Mouse (Mus musculus): ENCODE measurements around the gene Casp1.

Gene Casp1

DNA sequence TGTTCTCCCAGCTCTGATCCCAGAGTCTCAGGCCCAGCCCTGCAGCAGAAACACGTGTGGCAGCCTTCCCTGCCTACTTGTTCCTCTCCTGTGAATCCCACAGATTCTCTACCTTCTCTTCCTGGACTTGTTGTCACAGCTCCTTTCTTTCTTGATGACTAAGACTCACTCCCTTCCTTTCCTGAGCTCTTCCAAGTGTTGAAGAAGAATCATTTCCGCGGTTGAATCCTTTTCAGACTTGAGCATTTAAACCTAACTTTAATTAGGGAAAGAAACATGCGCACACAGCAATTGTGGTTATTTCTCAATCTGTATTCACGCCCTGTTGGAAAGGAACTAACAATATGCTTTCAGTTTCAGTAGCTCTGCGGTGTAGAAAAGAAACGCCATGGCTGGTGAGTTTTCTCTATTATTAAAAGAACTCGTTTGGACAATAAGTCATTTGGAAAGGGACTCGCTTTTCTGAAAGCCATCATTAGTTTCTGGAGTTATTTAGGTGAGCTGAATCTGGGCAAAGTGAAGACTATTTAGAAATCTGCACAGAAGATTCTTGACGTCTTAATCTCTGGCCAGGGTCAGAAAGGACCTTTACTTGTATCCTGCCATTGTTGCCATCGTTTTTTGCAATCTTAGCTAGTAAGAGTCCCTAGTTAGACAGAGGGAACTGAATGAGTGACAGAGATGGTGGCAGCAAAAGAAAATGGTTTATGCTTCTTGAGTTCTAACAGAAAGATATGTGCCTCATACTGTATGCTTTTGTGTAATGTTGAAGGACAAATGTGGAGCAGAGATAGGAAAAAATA is at the start of gene Casp1:
Gene Casp1 (plus strand): TSS at position 189 of the 803 bp plus-strand sequence.
- DNase-seq, result peak; percentile 88

DNA sequence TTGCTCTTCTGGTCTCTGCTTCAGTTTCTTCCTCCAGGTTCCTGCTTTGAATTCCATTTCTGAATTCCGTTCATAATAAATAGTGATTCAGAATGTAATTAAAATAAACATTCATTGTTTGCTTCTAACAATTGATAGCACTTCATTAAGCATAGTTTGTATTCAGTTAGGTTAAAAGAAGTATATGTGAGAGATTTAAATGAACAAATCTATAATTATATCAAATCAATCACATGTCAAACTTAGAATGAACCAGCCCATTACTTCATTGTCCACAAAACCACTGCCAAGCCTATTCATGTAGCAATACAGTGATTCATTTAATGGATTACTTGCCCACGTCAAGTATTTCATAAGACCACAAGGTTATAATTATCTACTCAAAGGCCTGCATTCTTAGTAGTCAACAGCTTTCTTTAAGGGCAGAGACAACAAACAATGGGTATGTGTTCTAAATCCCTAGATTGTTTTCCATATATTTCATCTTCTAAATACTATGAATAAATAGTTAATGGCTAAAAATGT is 34.3 kb upstream of the Casp1 start:
- no peak for DNase-seq

DNA sequence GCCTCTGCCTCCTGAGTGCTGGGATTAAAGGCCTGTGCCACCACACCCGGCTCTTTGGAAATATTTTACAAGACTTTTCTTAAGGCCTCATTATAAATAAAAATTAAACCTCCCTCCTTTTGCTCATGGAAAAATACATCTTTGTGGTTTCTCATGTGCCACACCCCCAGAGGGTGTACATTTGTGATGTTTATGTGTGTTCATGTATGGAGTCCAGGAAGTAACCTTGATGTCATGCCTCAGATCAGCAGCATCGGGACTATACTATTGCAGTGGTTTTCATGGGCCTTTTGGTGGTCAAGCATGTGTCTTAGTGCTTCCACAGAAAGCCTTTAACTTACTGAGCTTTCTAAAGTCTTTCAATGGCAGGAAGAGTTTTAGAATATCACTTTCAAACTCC is 28.0 kb upstream of the Casp1 start:
- no peak for DNase-seq

DNA sequence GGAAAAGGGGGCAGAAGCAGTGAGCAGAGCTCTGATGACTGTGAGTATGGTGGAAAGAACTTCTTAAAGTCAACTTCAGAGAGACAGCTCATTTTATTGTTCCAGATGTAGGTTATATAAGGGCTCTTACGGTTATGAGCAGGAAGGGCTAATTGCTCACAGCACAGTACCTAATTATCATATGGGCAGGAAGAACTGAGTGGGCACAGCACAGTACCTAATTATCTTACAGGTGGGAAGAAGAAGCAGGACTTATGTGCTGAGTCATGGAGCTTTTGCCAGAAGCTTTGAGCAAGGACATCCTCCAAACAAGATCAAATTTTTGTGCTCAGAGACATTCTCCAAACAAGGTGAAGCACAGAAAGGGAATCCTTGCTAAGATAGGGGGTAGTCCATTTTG is 27.4 kb upstream of the Casp1 start:
- peak; percentile 27 for DNase-seq

DNA sequence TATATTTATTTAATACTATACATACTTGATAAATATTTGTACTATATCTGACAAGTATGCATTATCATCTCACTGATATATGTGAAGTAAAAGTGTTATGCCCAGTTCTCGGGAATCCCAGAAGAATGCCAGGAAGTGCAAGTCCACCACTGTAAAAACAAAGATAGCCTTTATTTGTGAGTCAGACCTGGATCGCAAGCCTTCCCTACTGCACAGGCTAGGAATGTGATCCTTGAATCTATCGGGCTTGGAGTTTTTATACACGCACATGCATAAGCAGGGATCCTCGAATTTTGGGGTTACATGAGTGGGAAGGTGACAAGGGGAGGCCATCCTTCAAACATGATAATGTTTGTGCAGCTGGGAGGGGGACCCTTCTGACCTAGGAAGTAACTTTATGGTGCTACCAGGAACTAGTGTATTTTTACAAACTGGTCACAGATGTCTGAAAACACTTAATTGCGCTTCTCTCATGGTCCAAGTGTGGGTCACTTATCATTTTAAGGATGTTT is 26.9 kb upstream of the Casp1 start:
- peak; percentile 81 for DNase-seq

DNA sequence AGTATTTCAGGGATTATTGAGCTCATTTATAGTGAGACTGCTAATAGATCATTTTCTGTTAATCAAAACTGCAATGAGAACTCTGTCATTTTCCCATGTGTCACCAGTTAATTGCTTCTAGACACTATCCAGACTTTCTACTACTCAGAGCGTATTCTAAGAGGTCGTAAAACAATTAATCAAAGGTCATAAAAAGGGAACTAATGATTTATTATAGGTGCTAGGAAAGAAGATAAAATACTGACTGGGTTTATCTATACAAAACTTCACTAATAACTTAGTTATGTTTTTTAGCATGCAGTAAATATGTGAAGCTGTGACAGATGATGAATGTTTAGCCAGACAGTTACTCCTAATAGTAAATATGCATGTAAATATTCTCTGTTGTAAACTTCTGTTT is 12.2 kb upstream of the Casp1 start:
- DNase-seq, result no peak

DNA sequence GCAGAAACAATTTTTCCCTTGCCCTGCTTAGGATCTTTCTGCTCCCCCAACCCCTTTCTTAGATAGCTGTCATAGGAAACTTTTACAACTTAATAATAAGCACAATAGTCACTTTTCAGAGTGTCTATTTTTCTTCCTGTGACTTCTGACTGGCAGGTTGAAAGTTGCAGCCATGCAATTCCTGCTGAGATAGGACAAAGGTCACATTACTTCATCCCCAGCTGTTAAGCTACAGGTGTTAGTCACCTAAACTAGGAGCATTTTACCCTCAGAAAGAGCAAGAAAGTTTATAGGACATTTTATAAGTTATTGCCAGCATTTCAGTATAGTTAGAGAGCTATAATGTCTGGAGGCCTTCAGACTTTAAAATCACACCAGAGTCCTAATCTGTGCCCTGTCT is 11.7 kb upstream of the Casp1 start:
- DNase-seq, result no peak

DNA sequence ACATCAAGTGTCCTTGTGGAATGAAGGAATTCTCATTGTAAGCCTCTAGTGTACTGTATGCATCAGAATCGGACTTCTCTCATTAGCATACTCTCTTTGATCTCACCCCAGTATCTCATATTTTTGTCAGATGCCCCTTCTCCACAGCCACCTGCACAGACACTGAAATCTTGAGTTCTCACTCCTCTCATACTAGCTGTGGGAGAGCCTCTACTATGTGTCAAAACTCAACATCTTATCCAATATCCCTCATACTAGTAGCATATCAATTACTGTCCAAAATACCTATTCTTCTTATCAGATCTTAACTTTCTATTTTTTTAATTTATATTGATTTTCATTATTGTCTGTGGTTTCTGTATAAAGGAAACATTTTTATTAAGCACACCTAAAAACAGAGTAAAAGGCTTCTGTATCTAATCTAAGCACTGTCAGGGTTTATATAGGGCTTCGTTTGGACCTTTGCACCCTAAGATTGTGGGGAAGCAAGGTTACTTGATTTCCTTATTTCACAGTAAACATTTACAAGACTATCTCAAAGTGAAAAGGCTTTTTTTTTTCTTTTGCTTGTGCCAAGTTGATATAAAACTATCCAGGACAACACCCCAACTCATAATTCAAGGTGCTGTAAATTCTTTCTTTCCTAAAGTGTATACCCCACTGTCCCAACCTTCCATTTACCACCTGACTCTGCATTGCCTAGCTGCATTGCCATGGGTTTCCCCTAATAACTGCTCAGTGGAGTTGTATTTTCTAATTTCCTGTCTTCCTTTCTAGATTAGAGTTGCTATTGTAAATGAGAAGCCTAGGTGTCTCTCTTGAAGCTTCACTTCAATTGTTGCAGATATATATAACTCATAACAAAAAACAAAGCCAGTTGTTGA is 1.7 kb upstream of the Casp1 start:
- no peak for DNase-seq

DNA sequence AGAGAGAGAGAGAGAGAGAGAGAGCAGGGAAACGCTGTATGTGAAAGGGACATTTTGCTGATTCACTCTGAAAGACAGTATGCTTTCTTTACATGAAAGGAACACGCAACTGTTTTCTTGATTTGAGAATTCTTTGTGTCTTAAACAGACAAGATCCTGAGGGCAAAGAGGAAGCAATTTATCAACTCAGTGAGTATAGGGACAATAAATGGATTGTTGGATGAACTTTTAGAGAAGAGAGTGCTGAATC is 740 bp downstream of the Casp1 start:
- no peak for DNase-seq

DNA sequence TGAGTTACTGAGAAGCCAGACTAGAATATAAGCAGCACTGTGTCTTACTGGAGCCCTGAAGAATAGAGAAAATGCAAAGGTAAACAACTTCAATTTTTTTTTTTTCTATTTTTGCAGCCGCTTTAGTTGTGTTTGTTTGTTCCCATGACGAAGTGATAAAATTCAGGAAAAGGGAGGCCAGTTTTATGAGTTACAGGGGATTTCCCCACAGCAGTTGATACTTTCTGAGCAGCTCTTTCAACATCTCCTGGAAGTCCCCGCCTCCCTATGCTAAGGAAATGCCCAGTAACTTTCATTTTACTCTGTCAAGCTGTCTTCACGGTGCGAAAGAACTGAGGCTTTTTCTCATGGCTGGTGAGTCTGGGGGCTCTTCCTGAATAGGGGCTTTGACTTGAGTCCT is 10.2 kb downstream of the Casp1 start, which contains the start of gene Casp4:
Gene Casp4 (plus strand): TSS at position 268 of the 400 bp plus-strand sequence.
- DNase-seq, result peak; percentile 96

DNA sequence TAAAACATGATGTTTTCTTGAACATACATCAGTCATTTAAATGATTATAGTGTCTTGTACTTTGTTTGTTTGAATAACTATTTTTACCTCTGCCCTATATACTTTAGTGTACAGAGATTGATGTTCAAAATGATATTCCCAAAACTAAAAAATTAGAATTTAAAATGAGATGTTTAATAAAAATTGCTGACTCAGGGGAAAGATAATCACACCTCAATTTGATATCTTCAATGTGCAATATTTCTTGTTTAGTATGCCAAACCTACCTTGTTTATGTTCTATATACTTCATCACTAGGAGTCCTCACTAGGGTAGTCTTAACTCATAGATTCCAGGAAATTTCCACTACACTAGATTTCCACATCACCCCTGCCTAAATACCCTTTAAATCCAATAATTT is 11.8 kb downstream of the Casp1 start:
- no peak for DNase-seq

DNA sequence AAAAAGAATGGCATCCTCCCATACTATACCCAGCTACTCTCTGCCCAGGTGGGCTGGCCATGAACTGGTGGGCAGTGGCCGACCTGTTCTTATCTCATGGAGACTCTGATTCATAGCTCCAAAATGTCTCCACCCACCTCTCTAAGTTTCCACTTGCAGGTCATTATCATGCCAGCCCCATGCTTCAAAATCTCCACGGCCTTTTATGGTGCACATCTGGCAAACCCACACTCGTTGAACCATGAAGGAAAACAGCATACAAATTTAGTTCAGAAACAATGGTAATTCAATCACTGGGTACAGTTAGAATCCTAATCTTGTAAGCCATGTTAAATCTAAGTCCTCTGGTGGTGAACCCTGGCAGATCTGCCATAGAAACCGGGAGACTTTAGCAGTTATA is 13.1 kb downstream of the Casp1 start:
- DNase-seq, result peak; percentile 93

DNA sequence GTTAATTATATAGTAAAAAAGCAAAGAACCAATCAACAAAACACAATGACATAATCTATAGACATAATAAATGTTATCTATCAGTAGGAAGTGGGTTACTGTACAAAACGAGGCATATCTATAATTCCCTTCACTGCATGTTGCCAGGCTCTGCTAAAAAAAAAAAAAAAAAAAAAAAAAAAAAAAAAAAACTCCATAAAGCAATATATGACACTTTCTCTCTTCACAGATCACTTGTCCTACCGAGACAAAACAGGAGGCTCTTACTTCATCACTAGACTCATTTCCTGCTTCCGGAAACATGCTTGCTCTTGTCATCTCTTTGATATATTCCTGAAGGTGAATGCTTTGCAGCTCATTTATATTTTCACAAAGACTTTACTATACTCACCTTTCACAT is 29.9 kb downstream of the Casp1 start:
- no peak for DNase-seq

DNA sequence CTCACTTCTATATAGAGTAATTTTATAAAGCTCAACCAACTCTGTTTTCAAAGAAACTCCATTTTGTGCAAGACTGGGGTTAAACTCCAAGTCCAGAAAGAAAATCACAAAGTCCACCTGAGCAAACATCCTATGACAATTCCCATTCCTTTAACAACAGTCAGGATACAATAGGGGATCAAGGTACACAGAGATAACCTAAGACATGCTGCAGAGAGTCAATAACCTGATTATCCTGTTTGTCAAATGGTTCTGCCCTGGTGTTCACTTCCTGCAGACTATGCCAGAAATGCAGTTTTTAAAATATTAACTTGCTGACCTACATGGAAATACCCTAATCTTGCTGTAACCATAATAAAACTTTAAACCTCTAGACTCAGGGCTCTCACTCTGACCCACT is 34.1 kb downstream of the Casp1 start:
- no peak for DNase-seq

DNA sequence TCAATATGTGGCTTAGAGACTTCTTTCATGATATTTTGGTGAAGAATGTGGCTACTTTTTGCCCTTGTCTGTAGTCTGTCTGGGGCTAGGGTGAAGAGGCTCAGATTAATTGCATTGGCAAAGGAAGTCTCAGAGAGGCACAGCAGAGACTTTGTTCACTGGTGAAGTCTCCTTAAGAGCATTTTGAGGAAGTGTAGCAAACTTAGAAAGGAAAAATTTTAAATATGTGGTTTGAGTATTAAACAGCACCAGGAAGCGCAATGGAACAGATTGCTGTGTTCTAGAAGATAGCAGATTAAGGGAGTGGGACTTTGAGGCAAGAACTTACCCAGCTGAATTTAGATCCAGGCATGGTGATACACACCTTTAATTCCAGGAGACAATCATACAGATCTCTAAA is 35.1 kb downstream of the Casp1 start:
- DNase-seq, result no peak

DNA sequence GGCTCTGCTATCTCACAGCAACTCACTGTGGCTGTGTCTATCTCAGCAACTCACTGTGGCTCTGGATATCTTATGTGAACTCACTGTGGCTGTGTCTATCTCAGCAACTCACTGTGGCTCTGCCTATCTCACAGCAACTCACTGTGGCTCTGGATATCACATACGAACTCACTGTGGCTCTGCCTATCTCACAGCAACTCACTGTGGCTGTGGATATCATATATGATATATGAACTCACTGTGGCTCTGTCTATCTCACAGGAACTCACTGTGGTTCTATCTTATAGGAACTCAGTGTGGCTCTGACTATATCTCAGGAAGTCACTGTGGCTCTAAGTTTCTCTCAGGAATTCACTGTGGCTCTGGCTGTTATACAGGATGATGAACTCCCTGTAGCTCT is 44.8 kb downstream of the Casp1 start:
- DNase-seq, result no peak

DNA sequence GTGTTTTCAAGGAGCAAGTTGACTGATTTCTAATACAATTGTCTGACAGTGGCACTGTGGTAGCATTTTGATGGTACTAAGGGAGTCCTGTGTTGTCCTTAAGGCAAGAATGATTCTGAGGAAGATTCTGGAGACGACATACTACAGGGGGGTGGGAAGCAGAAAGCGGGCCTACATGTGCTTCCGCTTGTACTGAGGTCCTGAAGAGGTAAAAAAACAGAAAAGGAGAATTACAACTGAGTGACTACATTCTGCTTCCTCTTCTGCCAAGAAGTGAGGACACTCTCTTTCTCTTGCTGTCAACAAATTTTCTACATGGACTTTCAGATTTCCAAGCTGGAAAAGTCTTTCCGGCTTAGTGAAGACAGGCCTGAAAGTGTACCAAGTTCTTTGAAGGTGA is 45.8 kb downstream of the Casp1 start:
- peak; percentile 90 for DNase-seq

DNA sequence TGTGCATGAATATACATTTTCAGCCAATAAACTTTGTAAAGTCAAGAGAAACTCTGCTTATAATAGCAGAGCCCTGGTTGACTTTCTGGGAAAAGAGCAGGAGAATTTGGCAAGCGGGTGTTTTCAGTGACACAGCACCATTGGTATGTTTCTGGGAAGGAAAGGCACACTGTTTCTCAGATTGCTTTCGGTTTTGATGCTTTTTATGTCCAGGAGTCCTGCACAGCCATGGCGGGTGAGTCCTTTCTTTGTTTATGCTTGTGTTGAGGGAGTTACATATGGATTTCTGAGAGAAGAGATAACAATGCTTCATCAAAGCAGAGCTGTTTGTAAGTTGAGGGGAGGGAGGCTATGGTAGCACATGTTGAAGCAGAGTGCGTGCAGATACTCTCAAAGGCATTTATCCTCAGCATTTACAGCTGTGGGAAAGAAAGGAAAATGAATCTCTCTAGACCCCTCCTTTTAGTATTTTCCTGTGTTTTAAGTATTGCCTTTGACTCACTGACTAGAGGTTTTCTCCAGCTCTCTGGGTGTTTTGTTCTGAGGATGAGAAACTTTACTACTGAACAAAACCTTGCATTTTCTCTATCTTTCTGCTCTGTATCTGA is 47.1 kb downstream of the Casp1 start, which contains the start of gene Casp12:
Gene Casp12 (plus strand): TSS at position 140 of the 608 bp plus-strand sequence.
- DNase-seq, result peak; percentile 96

DNA sequence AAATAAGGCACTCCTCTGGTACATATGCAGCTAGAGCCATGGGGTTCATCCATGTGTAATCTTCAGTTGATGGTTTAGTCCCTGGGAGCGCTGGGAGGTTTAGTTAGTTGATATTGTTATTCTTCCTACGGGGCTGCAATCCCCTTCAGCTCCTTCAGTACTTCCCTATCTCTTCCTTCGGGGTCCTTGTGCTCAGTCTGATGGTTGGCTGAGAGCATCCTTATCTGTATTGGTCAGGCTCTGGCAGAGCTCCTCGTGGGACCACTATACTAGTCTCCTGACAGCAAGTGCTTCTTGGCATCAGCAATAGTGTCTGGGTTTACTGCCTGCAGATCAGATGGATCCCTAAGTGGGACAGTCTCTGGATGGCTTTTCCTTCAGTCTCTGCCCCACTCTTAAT is 49.1 kb downstream of the Casp1 start:
- DNase-seq, result peak; percentile 84

DNA sequence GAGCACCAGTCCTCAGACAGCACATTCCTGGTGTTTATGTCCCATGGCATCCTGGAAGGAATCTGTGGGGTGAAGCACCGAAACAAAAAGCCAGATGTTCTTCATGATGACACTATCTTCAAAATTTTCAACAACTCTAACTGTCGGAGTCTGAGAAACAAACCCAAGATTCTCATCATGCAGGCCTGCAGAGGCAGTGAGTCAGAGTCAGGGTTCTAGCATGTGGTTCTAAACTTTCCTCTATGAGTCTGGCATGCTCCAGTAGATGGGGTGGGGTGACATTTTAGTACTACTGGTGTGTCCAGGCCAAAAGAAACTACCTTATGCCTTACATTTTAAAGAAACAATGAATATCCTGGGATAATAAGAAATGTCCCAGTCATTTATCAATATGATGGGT is 55.4 kb downstream of the Casp1 start:
- DNase-seq, result peak; percentile 74

DNA sequence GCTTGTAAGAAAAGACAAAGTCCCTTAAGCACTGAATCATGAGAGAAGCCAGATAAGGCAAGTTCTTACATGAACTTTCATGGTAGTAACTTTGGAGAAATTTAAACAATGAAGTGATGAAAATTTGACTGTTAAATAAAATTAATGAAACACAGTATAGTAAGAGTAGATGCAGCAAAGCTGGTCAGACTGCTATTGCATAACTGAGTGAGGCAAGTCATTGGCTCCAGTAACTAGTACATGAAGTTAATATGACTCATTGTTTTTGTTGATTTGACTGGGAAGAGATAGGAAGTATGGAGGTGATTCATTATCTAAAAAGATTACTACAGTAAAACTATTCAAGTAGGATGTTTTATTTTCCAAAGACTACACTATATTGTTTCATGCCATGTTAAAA is 58.5 kb downstream of the Casp1 start:
- peak; percentile 85 for DNase-seq

Data from heart, adult 11 months (tissue).